Mouse (Mus musculus): Measurements from ENCODE around the gene Gprc5b.

GRCm38 (mm10) chr7:118948677-118949282 is 46.2 kb downstream of the Gprc5b start:
- TF ChIP-seq CTCF (IDR thresholded peaks at IDR 0.05; ENCODE audit: borderline replicate concordance, insufficient read depth, low read length) (no peak), POLR2A (IDR thresholded peaks at IDR 0.05; ENCODE audit: low read depth, low read length) (no peak)

Measured in embryonic fibroblast, embryonic 13.5 days (primary cell).